Mouse (Mus musculus): Measurements from ENCODE around the gene Slc35e1. TPM values are rescaled to one million over a fixed set of nuclear protein-coding genes. Genes with fewer than 3 reads are reported as not detected.

The Slc35e1 gene
- total RNA-seq, 2 experiments from 2014 or later = 23.3 to 25.3 TPM

Small RNA genes lying within 50 kb of the gene (microRNA-seq; reads per million reads assigned to microRNA genes)
- gene Gm28019 (0 reads per million in 2 experiments), gene Mir7068 (0.32 to 1.3 reads per million in 2 experiments)

Other genes starting within 250 kb of the Slc35e1 start
- 10 to 100 TPM; 14.2 to 15.8 TPM for gene Gm10282, start 187.4 kb downstream of the Slc35e1 start, total RNA-seq (2021)
- 10 to 100 TPM; 25.2 to 31.9 TPM for gene Klf2, start 173.6 kb downstream of the Slc35e1 start, total RNA-seq (2021)
- 10 to 100 TPM; 27.4 to 38.7 TPM for gene Eps15l1, start 71.2 kb downstream of the Slc35e1 start, total RNA-seq (2021)
- 1 to 10 TPM; 1.7 to 1.8 TPM for gene Calr3, start 48.7 kb downstream of the Slc35e1 start, total RNA-seq (2021)
- 1 to 10 TPM; 3.6 to 5.6 TPM for gene 1700030K09Rik, start 48.7 kb downstream of the Slc35e1 start, total RNA-seq (2021)
- 10 to 100 TPM; 27.5 to 38.9 TPM for gene Cherp, start 17.4 kb downstream of the Slc35e1 start, total RNA-seq (2021)
- gene Med26, start 55.7 kb upstream of the Slc35e1 start, total RNA-seq (2021) = 1 to 10 TPM; 7.0 to 9.3 TPM
- 100 to 1,000 TPM in 1 of 2 experiments, 10 to 100 TPM in 1; 89.9 to 102 TPM for gene Smim7, start 78.5 kb upstream of the Slc35e1 start, total RNA-seq (2021)
- 100 to 1,000 TPM; 824 to 997 TPM for gene Tmem38a, start 79.4 kb upstream of the Slc35e1 start, total RNA-seq (2021)
- gene Nwd1, start 154.1 kb upstream of the Slc35e1 start, total RNA-seq (2021) = 1 to 10 TPM; 1.0 to 1.2 TPM
- 10 to 100 TPM; 78.2 to 80.8 TPM for gene Sin3b, start 230.7 kb upstream of the Slc35e1 start, total RNA-seq (2021)

All from gastrocnemius, postnatal 10 days (tissue).